8 mouse cellular contexts compared by ENCODE assay signal in the genomic region with DNA sequence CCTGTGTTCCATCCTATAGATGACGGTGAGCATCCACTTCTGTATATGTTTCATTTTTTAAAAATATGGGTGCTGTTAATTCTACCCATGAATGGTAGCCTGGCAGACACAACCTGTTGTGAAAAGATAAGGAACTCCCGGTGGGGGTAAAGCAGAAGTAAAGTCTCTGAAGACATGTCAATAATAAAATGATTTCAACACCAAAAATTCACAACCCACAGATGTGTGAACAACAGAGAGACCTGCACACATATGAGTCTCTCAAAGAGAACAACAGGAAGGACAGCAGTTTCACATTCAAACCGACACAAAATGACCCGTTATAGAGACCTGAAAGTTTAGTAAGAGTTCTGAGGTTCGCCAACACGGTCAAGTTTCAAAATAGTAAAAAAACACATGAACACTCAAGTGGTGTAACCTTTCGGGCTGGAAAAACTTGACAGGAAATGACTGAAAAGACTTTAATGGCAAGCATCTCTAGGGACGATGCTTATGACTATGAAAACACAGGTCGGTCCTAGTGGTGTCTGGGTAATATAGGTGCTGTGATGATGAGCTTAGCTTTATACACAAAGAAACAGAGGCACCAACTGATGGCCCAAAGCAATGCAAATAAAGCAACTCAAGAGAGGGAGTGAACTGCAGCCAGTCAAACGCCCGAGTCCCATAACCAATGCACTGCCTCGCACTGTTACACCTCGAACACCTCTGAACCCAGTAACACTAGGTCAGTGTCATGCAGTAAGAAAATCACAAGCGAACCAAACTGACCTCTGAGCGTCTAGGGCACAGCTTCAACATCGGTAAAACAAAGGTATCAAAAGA. TPM values are rescaled to one million over a fixed set of nuclear protein-coding genes. Genes with fewer than 3 reads are reported as not detected.
DNase-seq lines count a peak whose midpoint lies in the region; ATAC-seq and TF ChIP-seq lines count a peak whose summit lies in the region.

No protein-coding gene starts in this region.

- DNase-seq in heart, postnatal 4 days, result no peak
- peak; percentile 49 for DNase-seq in c-Kit-positive CD71-positive TER-119-negative erythroid progenitor cells, embryonic 14.5 days (ENCODE audit: low read depth)
- DNase-seq in hindbrain, postnatal 0 days (ENCODE audit: low spot score), result no peak
- DNase-seq in midbrain, embryonic 14.5 days, result no peak
- DNase-seq in gastrocnemius, postnatal 25 days, result no peak
- DNase-seq in right cerebral cortex, postnatal 14 days, result no peak
- DNase-seq in left cerebral cortex, postnatal 10 days (ENCODE audit: extremely low spot score in 1 of 2, low spot score in 2 of 2), result no peak

- peak overlapping the region; percentile 82; the same call in 1 of the 2 replicates for H3K9ac ChIP-seq in heart, embryonic 14.5 days (ENCODE audit: low read length)
- H3K9ac ChIP-seq in hindbrain, postnatal 0 days (replicated peaks; ENCODE audit: low read length), result peak overlapping the region; percentile 91; the same call in 1 of the 2 replicates
- H3K9ac ChIP-seq in midbrain, embryonic 14.5 days (replicated peaks; ENCODE audit: low read length), result no peak overlapping the region; the same call in 1 of the 2 replicates

- H3K27me3 ChIP-seq in heart, embryonic 14.5 days (ENCODE audit: control insufficient read depth, insufficient read depth, low read length), result no peaks in the 10 kb centered on the region
- no peaks in the 10 kb centered on the region for H3K27me3 ChIP-seq in hindbrain, postnatal 0 days (ENCODE audit: insufficient read depth, low read length)
- H3K27me3 ChIP-seq in midbrain, embryonic 14.5 days (ENCODE audit: control insufficient read depth, insufficient read depth, low read length), result no peaks in the 10 kb centered on the region

- H3K4me1 ChIP-seq in heart, embryonic 14.5 days (ENCODE audit: control insufficient read depth in 2 of 2, insufficient read depth in 2 of 2, low read length in 2 of 2), result peaks cover 2 to 12% of the 10 kb centered on the region in 2 experiments; a peak in 3 of 4 replicates
- H3K4me1 ChIP-seq in hindbrain, postnatal 0 days (ENCODE audit: insufficient read depth, low read length), result peaks cover 10% of the 10 kb centered on the region
- H3K4me1 ChIP-seq in midbrain, embryonic 14.5 days (ENCODE audit: control insufficient read depth, insufficient read depth, low read length), result peaks cover 16% of the 10 kb centered on the region

- no peak for ATAC-seq in heart, embryonic 14.5 days (ENCODE audit: insufficient number of reproducible peaks, insufficient read depth, low FRiP score, low read depth)
- ATAC-seq in hindbrain, postnatal 0 days, result no peak
- ATAC-seq in midbrain, embryonic 14.5 days (ENCODE audit: low FRiP score, low TSS enrichment), result no peak

- 76% methylated on average over 16 of the region's 16 CpGs for WGBS in heart, embryonic 14.5 days
- WGBS in hindbrain, postnatal 0 days, result 88% methylated on average over 16 of the region's 16 CpGs
- whole genome bisulfite sequencing in midbrain, embryonic 14.5 days, result 86% methylated on average over 16 of the region's 16 CpGs

- no peak for TF ChIP-seq CTCF in hindbrain, postnatal 0 days (IDR thresholded peaks at IDR 0.05; ENCODE audit: low read depth)

- peaks cover 26% of the 10 kb centered on the region for H3K36me3 ChIP-seq in heart, embryonic 14.5 days (ENCODE audit: control insufficient read depth, insufficient read depth, low read length)
- H3K36me3 ChIP-seq in hindbrain, postnatal 0 days (ENCODE audit: insufficient read depth, low read length), result peaks cover 8% of the 10 kb centered on the region; the same call in 1 of the 2 replicates
- peaks cover 8% of the 10 kb centered on the region for H3K36me3 ChIP-seq in midbrain, embryonic 14.5 days (ENCODE audit: control insufficient read depth, insufficient read depth, low read length)

- peak overlapping the region; percentile 95 for H3K4me2 ChIP-seq in heart, embryonic 14.5 days (ENCODE audit: low read length)
- H3K4me2 ChIP-seq in hindbrain, postnatal 0 days (ENCODE audit: low read depth, low read length), result peak overlapping the region; percentile 98
- H3K4me2 ChIP-seq in midbrain, embryonic 14.5 days (ENCODE audit: low read length), result peak overlapping the region; percentile 98

- intact Hi-C loops in left cerebral cortex, postnatal 10 days (cut with DNase I), result no loop called here

- H3K9me3 ChIP-seq in heart, embryonic 14.5 days (ENCODE audit: control insufficient read depth, low read length), result no peaks in the 10 kb centered on the region
- H3K9me3 ChIP-seq in hindbrain, postnatal 0 days (ENCODE audit: low read length), result no peaks in the 10 kb centered on the region
- H3K9me3 ChIP-seq in midbrain, embryonic 14.5 days (ENCODE audit: control insufficient read depth, low read length), result no peaks in the 10 kb centered on the region

- no peak overlapping the region for H3K27ac ChIP-seq in heart, embryonic 14.5 days (replicated peaks in 1 of 2; ENCODE audit: control insufficient read depth in 1 of 2, insufficient read depth in 1 of 2, low read depth in 2 of 2, low read length in 2 of 2)
- H3K27ac ChIP-seq in hindbrain, postnatal 0 days, result no peak overlapping the region
- no peak overlapping the region for H3K27ac ChIP-seq in midbrain, embryonic 14.5 days (replicated peaks; ENCODE audit: low read depth, low read length)

- peak overlapping the region in 1 of 2 experiments; percentile 74; a peak in 1 of 4 replicates for H3K4me3 ChIP-seq in heart, embryonic 14.5 days (ENCODE audit: control insufficient read depth in 1 of 2, insufficient read depth in 1 of 2, low read depth in 1 of 2, low read length in 2 of 2)
- H3K4me3 ChIP-seq in hindbrain, postnatal 0 days (ENCODE audit: low read length), result peak overlapping the region; percentile 98
- peak overlapping the region; percentile 81; the same call in 1 of the 2 replicates for H3K4me3 ChIP-seq in midbrain, embryonic 14.5 days (replicated peaks; ENCODE audit: low read depth, low read length)

RNA-seq across cellular contexts. Expression of a gene that starts 1.7 kb away (rescaled TPM):
- 88.8 and 91.9 TPM in 2 replicates for polyA plus RNA-seq in heart, embryonic 14.5 days (2014; fragmentation: Nextera tagmentation; extraction: Ambion mirVana)
- total RNA-seq in heart, postnatal 4 days (2021), result 10 to 100 TPM; 47.9 to 49.5 TPM
- 24.9 and 31.3 TPM in 2 replicates for total RNA-seq in hindbrain, postnatal 0 days (2014; rRNA removed)
- polyA plus RNA-seq in hindbrain, postnatal 0 days (2015; fragmentation: Nextera tagmentation; extraction: Ambion mirVana), result 69.7 and 78.5 TPM in 2 replicates
- 95.9 and 105 TPM in 2 replicates for polyA plus RNA-seq in midbrain, embryonic 14.5 days (2014; fragmentation: Nextera tagmentation; extraction: Ambion mirVana)
- total RNA-seq in gastrocnemius, postnatal 25 days (2021), result 10 to 100 TPM; 26.7 to 27.0 TPM
- 10 to 100 TPM; 33.3 to 34.0 TPM for total RNA-seq in left cerebral cortex, postnatal 10 days (2021)

RNA-seq across cellular contexts. Expression of a gene that starts 1.7 kb away (rescaled TPM):
- 13.2 and 13.7 TPM in 2 replicates for polyA plus RNA-seq in heart, embryonic 14.5 days (2014; fragmentation: Nextera tagmentation; extraction: Ambion mirVana)
- 10 to 100 TPM; 38.5 to 40.1 TPM for total RNA-seq in heart, postnatal 4 days (2021)
- total RNA-seq in hindbrain, postnatal 0 days (2014; rRNA removed), result 83.7 and 86.6 TPM in 2 replicates
- polyA plus RNA-seq in hindbrain, postnatal 0 days (2015; fragmentation: Nextera tagmentation; extraction: Ambion mirVana), result 27.5 and 27.6 TPM in 2 replicates
- polyA plus RNA-seq in midbrain, embryonic 14.5 days (2014; fragmentation: Nextera tagmentation; extraction: Ambion mirVana), result 33.2 and 40.5 TPM in 2 replicates
- 10 to 100 TPM; 16.6 to 18.9 TPM for total RNA-seq in gastrocnemius, postnatal 25 days (2021)
- total RNA-seq in left cerebral cortex, postnatal 10 days (2021), result 100 to 1,000 TPM; 104 to 112 TPM

RNA-seq across cellular contexts. Expression of a gene that starts 27.1 kb away (rescaled TPM):
- 25.7 and 27.1 TPM in 2 replicates for polyA plus RNA-seq in heart, embryonic 14.5 days (2014; fragmentation: Nextera tagmentation; extraction: Ambion mirVana)
- total RNA-seq in heart, postnatal 4 days (2021), result 10 to 100 TPM; 39.4 to 45.2 TPM
- total RNA-seq in hindbrain, postnatal 0 days (2014; rRNA removed), result 30.5 and 35.8 TPM in 2 replicates
- 23.5 and 24.4 TPM in 2 replicates for polyA plus RNA-seq in hindbrain, postnatal 0 days (2015; fragmentation: Nextera tagmentation; extraction: Ambion mirVana)
- polyA plus RNA-seq in midbrain, embryonic 14.5 days (2014; fragmentation: Nextera tagmentation; extraction: Ambion mirVana), result 47.4 and 50.2 TPM in 2 replicates
- total RNA-seq in gastrocnemius, postnatal 25 days (2021), result 10 to 100 TPM; 15.8 to 16.5 TPM
- 100 to 1,000 TPM; 115 to 124 TPM for total RNA-seq in left cerebral cortex, postnatal 10 days (2021)
